Mouse (Mus musculus) liver, embryonic 14.5 days (tissue): ENCODE measurements at regions not wholly inside any gene's neighbourhood (a gene's known extent, or its start where the extent isn't known, plus 50 kb on each side); places are given as distances from the start of the nearest gene placed in this dataset.

ENCODE experiments used
- CTCF ChIP-seq: IDR thresholded peaks from 2 replicates; pipeline ENCODE4 v1.5.1; 2016; ENCODE audit warnings: antibody characterized with exemption, low read depth, control low read depth
- EP300 ChIP-seq: IDR thresholded peaks from 2 replicates; pipeline ENCODE4 v1.6.1; 2016; ENCODE audit warnings: antibody characterized with exemption, low read depth

GRCm38 (mm10) chr12:25172450-25172849 lies 75.5 kb upstream of the Id2 start:
- TF ChIP-seq CTCF (no peak), EP300 (no peak)
